Mouse (Mus musculus): ENCODE measurements around the gene Daam1.

Gene Daam1

GRCm38 (mm10) chr12:71969941-71970629, 139.2 kb downstream of the Daam1 start:
- no peak for DNase-seq (ENCODE audit: low spot score in 2 of 2)

DNA sequence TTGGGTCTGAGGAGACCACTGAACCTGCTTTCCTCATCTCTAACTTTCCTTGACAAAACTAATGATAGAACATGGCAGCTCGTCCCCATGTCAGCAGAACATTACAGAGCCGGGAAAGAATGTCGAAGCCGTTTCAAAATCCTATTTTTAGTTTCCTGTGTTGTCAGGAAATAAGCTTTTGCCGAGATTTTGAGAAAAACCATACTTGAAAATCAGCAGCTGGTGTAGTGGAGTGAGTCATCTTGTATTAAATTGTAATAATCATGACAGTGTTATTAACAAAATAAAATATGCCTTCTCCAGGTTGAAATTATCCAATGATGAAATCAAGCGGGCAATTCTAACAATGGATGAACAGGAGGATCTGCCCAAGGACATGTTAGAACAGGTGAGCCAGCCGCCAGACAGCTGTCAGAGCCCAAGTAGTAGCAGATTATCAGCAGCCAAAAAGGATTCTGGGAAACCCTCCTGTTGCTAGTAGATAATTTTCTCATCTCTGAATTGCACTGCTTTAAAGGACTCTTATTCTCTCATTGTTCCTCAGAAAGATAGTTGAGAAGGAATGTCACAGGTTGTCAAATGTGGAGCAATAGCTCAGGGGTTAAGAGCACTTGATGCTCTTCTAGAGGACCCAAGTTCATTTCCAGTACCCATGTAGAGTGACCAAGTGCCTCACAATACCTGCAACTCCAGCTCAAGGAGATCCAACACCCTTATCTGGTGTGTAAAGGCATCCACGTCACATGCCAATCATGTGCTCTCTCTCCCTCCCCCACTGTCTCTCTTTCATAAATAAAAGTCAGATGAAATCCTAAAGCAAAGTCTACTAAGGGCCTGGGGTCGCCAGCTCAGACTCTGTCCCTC, 140.1 kb downstream of the Daam1 start:
- DNase-seq (ENCODE audit: low spot score in 2 of 2) = no peak

- no peak for DNase-seq (ENCODE audit: low spot score in 2 of 2)
Observed at GRCm38 (mm10) chr12:71972126-71972525, 141.2 kb downstream of the Daam1 start.

DNA sequence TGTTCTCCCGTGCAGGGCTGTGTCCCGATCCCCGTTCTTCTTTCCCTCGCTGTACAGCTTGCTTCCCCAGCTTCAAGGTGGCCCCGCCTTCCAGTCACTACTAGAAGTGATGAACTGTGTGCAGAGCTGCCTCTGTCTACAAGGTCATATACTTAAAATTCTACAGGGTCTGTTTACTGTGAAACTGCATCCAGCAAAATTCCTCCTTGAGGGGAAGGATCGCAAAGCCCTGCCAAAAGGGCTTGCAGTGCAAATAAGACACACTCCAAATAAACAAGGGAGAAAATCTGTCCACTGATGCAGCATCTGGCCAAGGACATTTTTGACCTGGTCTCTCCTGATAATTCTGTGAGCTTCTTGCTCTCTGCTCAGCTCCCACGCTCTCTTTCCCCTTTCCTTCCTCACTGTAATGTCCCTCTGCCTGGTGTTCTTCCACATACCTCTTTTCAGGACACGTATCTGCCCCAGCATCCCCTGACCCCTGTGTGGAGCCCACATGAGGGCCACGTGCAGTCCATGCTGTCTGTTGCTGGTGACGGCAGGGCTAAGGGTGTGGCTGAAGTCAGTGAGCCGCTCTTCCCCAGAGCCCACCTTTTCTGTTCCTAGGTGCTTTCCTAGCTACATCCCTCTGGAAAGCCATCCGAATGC, 141.9 kb downstream of the Daam1 start:
- DNase-seq (ENCODE audit: low spot score in 2 of 2) = no peak

- peak in 1 of 2 experiments; percentile 24 for DNase-seq (ENCODE audit: low spot score in 2 of 2)
Observed at GRCm38 (mm10) chr12:71973577-71973976, 142.7 kb downstream of the Daam1 start.

GRCm38 (mm10) chr12:71975626-71976025, 144.7 kb downstream of the Daam1 start:
- no peak for DNase-seq (ENCODE audit: low spot score in 2 of 2)

DNA sequence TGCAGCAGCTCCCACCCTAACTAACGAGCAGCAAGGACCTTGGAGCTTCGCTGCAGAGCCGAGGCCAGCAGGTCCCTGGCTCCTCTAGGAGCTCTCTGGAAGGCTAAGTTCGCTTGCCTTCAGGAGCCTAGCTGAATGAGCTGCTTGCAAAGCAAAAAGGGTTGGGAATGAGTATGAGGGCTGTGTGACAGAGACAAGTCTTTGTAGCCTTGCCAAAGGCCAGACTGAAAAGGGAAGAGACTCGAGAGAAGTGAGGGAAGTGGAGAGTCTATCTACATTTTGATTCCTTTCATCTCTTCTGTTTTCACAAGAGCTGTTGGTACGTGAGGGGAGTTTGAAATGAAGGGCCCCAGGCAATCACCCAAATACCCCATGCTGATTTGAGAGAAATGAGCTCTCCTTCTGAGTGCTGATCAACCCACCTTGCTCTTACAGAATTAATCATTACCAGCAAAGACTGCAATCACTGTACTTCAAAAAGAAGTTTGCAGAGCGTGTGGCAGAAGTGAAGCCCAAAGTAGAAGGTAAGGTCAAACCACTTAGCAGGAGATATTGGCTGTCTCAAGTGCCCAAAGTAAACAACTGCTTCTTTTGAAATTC, 145.6 kb downstream of the Daam1 start:
- no peak for DNase-seq (ENCODE audit: low spot score in 2 of 2)

GRCm38 (mm10) chr12:71977364-71977763, 146.5 kb downstream of the Daam1 start:
- DNase-seq (ENCODE audit: low spot score in 2 of 2) = no peak

GRCm38 (mm10) chr12:71978513-71979352, 147.9 kb downstream of the Daam1 start:
- no peak for DNase-seq (ENCODE audit: low spot score in 2 of 2)

- DNase-seq (ENCODE audit: low spot score in 2 of 2) = no peak
Observed at GRCm38 (mm10) chr12:71980166-71980565, 149.3 kb downstream of the Daam1 start.

- DNase-seq (ENCODE audit: low spot score in 2 of 2) = no peak
Observed at GRCm38 (mm10) chr12:71980746-71981145, 149.9 kb downstream of the Daam1 start.

GRCm38 (mm10) chr12:71981250-71981649, 150.4 kb downstream of the Daam1 start:
- DNase-seq (ENCODE audit: low spot score in 2 of 2) = peak in 1 of 2 experiments; percentile 33

GRCm38 (mm10) chr12:71981791-71982190, 150.9 kb downstream of the Daam1 start:
- DNase-seq (ENCODE audit: low spot score in 2 of 2) = no peak

GRCm38 (mm10) chr12:71983102-71983715, 152.3 kb downstream of the Daam1 start:
- DNase-seq (ENCODE audit: low spot score in 2 of 2) = no peak

DNA sequence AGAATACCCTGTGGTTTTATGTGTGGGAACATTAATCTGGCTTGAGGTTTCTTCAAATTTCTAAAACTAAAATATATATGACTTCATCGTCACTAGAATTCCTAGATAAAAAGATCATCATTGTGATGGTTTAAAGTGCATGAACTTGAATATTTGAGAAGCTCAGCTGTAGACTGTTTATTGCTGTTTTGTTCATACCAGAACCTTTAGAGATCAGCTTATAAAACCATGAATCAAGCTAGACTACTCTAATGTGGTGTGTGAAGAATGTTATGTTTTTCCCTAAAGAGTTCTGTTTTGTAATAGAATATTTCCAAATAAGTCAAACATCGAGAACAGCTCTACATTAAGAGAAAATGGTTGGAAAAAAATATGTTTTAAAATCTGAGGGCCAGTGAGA, 156.3 kb downstream of the Daam1 start:
- no peak for DNase-seq (ENCODE audit: low spot score in 2 of 2)

GRCm38 (mm10) chr12:71987885-71988284, 157.0 kb downstream of the Daam1 start:
- DNase-seq (ENCODE audit: low spot score in 2 of 2) = no peak

DNA sequence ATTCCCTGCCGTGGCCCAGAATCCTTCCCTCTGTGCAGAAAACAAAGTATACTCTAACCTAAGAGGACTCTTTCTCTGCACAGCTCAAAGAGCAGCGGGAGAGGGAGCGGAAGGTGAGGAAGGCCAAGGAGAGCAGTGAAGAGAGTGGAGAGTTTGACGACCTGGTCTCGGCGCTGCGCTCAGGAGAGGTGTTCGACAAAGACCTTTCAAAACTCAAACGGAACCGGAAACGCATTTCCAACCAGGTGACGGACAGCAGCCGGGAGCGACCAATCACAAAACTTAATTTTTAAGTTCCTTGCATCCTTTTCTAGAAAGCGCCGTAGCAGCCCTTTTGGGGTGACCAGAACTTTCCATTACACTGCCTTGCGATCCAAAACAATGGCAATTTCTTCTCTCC, 158.7 kb downstream of the Daam1 start:
- DNase-seq (ENCODE audit: low spot score in 2 of 2) = no peak

DNA sequence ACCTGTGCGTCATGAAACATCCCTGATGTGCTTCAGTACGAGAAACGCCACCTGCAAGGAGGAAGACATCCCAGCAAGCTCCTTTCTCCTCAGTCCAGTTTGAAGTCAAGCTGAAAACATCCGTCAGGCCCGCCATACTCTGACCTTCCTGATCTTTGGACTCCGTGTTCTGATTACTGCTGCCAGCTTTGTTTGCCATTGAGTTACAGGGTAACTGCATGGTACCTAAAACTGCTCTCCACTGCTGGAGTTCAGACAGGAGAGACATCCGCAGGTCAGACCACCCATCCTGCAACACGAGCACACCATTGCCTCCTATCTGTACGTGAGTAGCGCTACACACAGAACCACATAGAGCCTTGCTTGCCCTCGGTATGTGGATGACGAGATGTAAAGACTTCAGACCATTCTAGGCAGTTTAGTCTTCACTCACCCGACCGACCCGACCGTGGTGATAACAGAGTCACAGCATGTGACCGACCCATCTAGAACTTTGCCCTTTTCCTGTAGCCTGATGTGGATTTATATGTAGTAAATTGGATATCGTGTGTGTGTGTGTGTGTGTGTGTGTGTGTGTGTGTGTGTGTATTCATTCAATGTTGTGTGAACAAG, 161.8 kb downstream of the Daam1 start:
- DNase-seq (ENCODE audit: low spot score in 2 of 2) = no peak

GRCm38 (mm10) chr12:71995831-71996230, 165.0 kb downstream of the Daam1 start:
- DNase-seq (ENCODE audit: low spot score in 2 of 2) = no peak

- no peak for DNase-seq (ENCODE audit: low spot score in 2 of 2)
Observed at GRCm38 (mm10) chr12:71996920-71997319, 166.0 kb downstream of the Daam1 start.
